Mouse (Mus musculus) CH12.LX (cell line): ENCODE measurements around the gene Cobl. TPM values are rescaled to one million over a fixed set of nuclear protein-coding genes. Genes with fewer than 3 reads are reported as not detected.

Experiments
- DNase-seq: peaks from one replicate; pipeline ENCODE4 v3.0.0-alpha.2; 2013; ENCODE audit errors: extremely low read depth
- H3K27ac ChIP-seq: 2 replicates; pipeline ENCODE4 v1.5.1; 2012; ENCODE audit warnings: low read depth, mild to moderate bottlenecking, control low read depth, moderate library complexity; ENCODE audit not compliant: insufficient read depth
- H3K27me3 ChIP-seq: replicated peaks from 2 replicates; pipeline ENCODE3; 2012; ENCODE audit warnings: inconsistent platforms
- H3K36me3 ChIP-seq, 2 experiments: replicated peaks in 1 of 2; 2 replicates each; pipeline versions ENCODE3 to v1.6.1; 2012; ENCODE audit warnings: inconsistent platforms in 1 of 2, low read length in 1 of 2, mild to moderate bottlenecking in 1 of 2, mixed read lengths in 1 of 2, moderate library complexity in 1 of 2; ENCODE audit not compliant: control insufficient read depth in 1 of 2, insufficient read depth in 1 of 2
- H3K4me1 ChIP-seq, 2 experiments: 2 replicates each; pipeline ENCODE4 v1.6.1; 2012; ENCODE audit warnings: inconsistent platforms in 1 of 2, moderate library complexity in 1 of 2; ENCODE audit not compliant: insufficient read depth in 2 of 2, control insufficient read depth in 1 of 2
- H3K4me2 ChIP-seq: 2 replicates; pipeline ENCODE4 v1.6.1; 2012; ENCODE audit warnings: low read depth, mild to moderate bottlenecking, control low read depth; ENCODE audit not compliant: poor library complexity, insufficient read depth, severe bottlenecking
- H3K4me3 ChIP-seq, 3 experiments: fragments of 150-350 bp in 1 of 3; sonication (generic) in 1 of 3; replicated peaks in 1 of 3; 2 replicates each; pipeline versions ENCODE3 to v1.5.1; 2011 to 2012; ENCODE audit warnings: low read depth in 2 of 3, low read length in 2 of 3, mild to moderate bottlenecking in 2 of 3, moderate library complexity in 2 of 3, control low read depth in 1 of 3, improper control_type of control experiment in 1 of 3, inconsistent platforms in 1 of 3, mixed read lengths in 1 of 3; ENCODE audit not compliant: poor library complexity in 1 of 3
- H3K79me2 ChIP-seq: replicated peaks from 2 replicates; pipeline ENCODE4 v1.6.1; 2012; ENCODE audit warnings: mild to moderate bottlenecking, moderate library complexity; ENCODE audit not compliant: control insufficient read depth, poor library complexity, insufficient read depth, severe bottlenecking; ENCODE audit errors: extremely low read depth
- H3K9ac ChIP-seq: 2 replicates; pipeline ENCODE4 v1.6.1; 2012; ENCODE audit warnings: low read depth, mild to moderate bottlenecking, control low read depth, moderate library complexity; ENCODE audit not compliant: insufficient read depth
- H3K9me3 ChIP-seq: replicated peaks from 2 replicates; pipeline ENCODE3; 2012; ENCODE audit warnings: low read length, inconsistent platforms, mixed read lengths
- BHLHE40 ChIP-seq: IDR thresholded peaks from 2 replicates; pipeline ENCODE4 v1.6.1; 2011; ENCODE audit warnings: mild to moderate bottlenecking, low read depth, low read length, improper control_type of control experiment
- CHD2 ChIP-seq: IDR thresholded peaks from 2 replicates; pipeline ENCODE4 v1.6.1; 2011; ENCODE audit warnings: low read length, improper control_type of control experiment
- CTCF ChIP-seq, 2 experiments: IDR thresholded peaks in 1 of 2; conservative IDR thresholded peaks in 1 of 2; 2 replicates each; pipeline ENCODE4 v1.5.1; 2011 to 2012; ENCODE audit warnings: low read depth in 2 of 2, low read length in 2 of 2, improper control_type of control experiment in 1 of 2, inconsistent platforms in 1 of 2, mild to moderate bottlenecking in 1 of 2, moderate library complexity in 1 of 2
- ELF1 ChIP-seq: IDR thresholded peaks from 2 replicates; pipeline ENCODE4 v1.6.1; 2014; ENCODE audit warnings: low read depth, mild to moderate bottlenecking, inconsistent platforms, low read length, improper control_type of control experiment
- EP300 ChIP-seq: IDR thresholded peaks from 2 replicates; pipeline ENCODE4 v1.6.1; 2011; ENCODE audit warnings: low read length, improper control_type of control experiment
- ETS1 ChIP-seq: conservative IDR thresholded peaks from 2 replicates; pipeline ENCODE4 v1.6.1; 2012; ENCODE audit warnings: low read depth, mild to moderate bottlenecking, inconsistent platforms, low read length, improper control_type of control experiment, moderate library complexity
- GABPA ChIP-seq: IDR thresholded peaks from 2 replicates; pipeline ENCODE4 v1.6.1; 2012; ENCODE audit warnings: low read depth, low read length, improper control_type of control experiment, inconsistent platforms; ENCODE audit not compliant: insufficient replicate concordance
- IRF4 ChIP-seq: IDR thresholded peaks from 2 replicates; pipeline ENCODE4 v1.6.1; 2014; ENCODE audit warnings: low read depth, mild to moderate bottlenecking, inconsistent platforms, low read length, improper control_type of control experiment
- JUN ChIP-seq: IDR thresholded peaks from 2 replicates; pipeline ENCODE4 v1.6.1; 2011; ENCODE audit warnings: low read depth, mild to moderate bottlenecking, low read length, improper control_type of control experiment, moderate library complexity; ENCODE audit not compliant: insufficient read depth
- MAFK ChIP-seq: IDR thresholded peaks from 2 replicates; pipeline ENCODE4 v1.6.1; 2011; ENCODE audit warnings: low read length, improper control_type of control experiment; ENCODE audit not compliant: insufficient replicate concordance
- MAX ChIP-seq: IDR thresholded peaks from 2 replicates; pipeline ENCODE4 v1.6.1; 2011; ENCODE audit warnings: low read length, improper control_type of control experiment
- MEF2A ChIP-seq: IDR thresholded peaks from 2 replicates; pipeline ENCODE4 v1.6.1; 2014; ENCODE audit warnings: low read depth, mild to moderate bottlenecking, inconsistent platforms, low read length, improper control_type of control experiment, borderline replicate concordance
- MXI1 ChIP-seq: IDR thresholded peaks from 2 replicates; pipeline ENCODE4 v1.6.1; 2011; ENCODE audit warnings: mild to moderate bottlenecking, low read depth, low read length, improper control_type of control experiment
- MYC ChIP-seq: IDR thresholded peaks from 2 replicates; pipeline ENCODE4 v1.6.1; 2011; ENCODE audit warnings: low read depth, mild to moderate bottlenecking, improper control_type of control experiment, low read length
- NELFE ChIP-seq: IDR thresholded peaks from 2 replicates; pipeline ENCODE4 v1.6.1; 2011; ENCODE audit warnings: low read depth, low read length, improper control_type of control experiment
- POLR2A ChIP-seq: IDR thresholded peaks from 2 replicates; pipeline ENCODE4 v1.6.1; 2011; ENCODE audit warnings: low read depth, mild to moderate bottlenecking, improper control_type of control experiment, low read length
- POLR2AphosphoS2 ChIP-seq: IDR thresholded peaks from 2 replicates; pipeline ENCODE4 v1.6.1; 2011; ENCODE audit warnings: low read depth, low read length, improper control_type of control experiment
- SMC3 ChIP-seq: IDR thresholded peaks from 2 replicates; pipeline ENCODE4 v1.6.1; 2011; ENCODE audit warnings: low read depth, low read length, improper control_type of control experiment
- TBP ChIP-seq: conservative IDR thresholded peaks from 2 replicates; pipeline ENCODE4 v1.6.1; 2011; ENCODE audit warnings: low read depth, low read length, improper control_type of control experiment
- TCF12 ChIP-seq: IDR thresholded peaks from 2 replicates; pipeline ENCODE4 v1.6.1; 2014; ENCODE audit warnings: low read depth, mild to moderate bottlenecking, inconsistent platforms, low read length, improper control_type of control experiment
- UBTF ChIP-seq: IDR thresholded peaks from 2 replicates; pipeline ENCODE4 v1.6.1; 2012; ENCODE audit warnings: low read depth, mild to moderate bottlenecking, inconsistent platforms, low read length, improper control_type of control experiment, moderate library complexity
- USF1 ChIP-seq: IDR thresholded peaks from 2 replicates; pipeline ENCODE4 v1.6.1; 2014; ENCODE audit warnings: low read depth, mild to moderate bottlenecking, inconsistent platforms, low read length, improper control_type of control experiment
- USF2 ChIP-seq: conservative IDR thresholded peaks from 2 replicates; pipeline ENCODE4 v1.6.1; 2011; ENCODE audit warnings: low read depth, low read length, improper control_type of control experiment
- ZC3H11A ChIP-seq: IDR thresholded peaks from 2 replicates; pipeline ENCODE4 v1.6.1; 2012; ENCODE audit warnings: low read depth, mild to moderate bottlenecking, inconsistent platforms, low read length, improper control_type of control experiment
- dilution Hi-C: fragments of 300-500 bp; cut with MboI; formaldehyde crosslinking; loops from 2 replicates; pipeline ENCODE4 v1.14.3; 2020; ENCODE audit warnings: low sequenced_read_pairs; ENCODE audit not compliant: extremely low pct_unique_long_range_greater_than_20kb, extremely low pct_ligation_motif_present
- in situ Hi-C: fragments of 300-500 bp; cut with MboI; formaldehyde crosslinking; loops from 3 replicates; pipeline ENCODE4 v1.14.3; 2019; ENCODE audit warnings: low sequenced_read_pairs, low pct_ligation_motif_present, low pct_unique_long_range_greater_than_20kb, mixed read lengths
- polyA plus RNA-seq: library from polyadenylated mRNA; unstranded; fragments of >175 nt; gene quantifications from 2 replicates; pipeline ENCODE4 v1.2.1, GENCODE M21; 2012; ENCODE audit warnings: low read depth; ENCODE audit not compliant: insufficient read length
- total RNA-seq, 2 experiments: library from RNA; depleted of rRNA; stranded (reverse); fragments of 300-350 nt in 1 of 2; fragments of >200 nt in 1 of 2; gene quantifications; 2 replicates each; pipeline ENCODE4 v1.2.3; 2012 to 2014

Cobl gene
- total and polyA plus RNA-seq, 3 experiments, result 0.06 to 0.13 TPM; not detected in 1

- Histone ChIP-seq H3K9ac (no peak overlapping the region), H3K36me3 (no peaks in the 10 kb centered on the region), H3K27me3 (no peaks in the 10 kb centered on the region), H3K4me2 (no peak overlapping the region), H3K27ac (no peak overlapping the region), H3K9me3 (no peaks in the 10 kb centered on the region), H3K4me3 (no peak overlapping the region), H3K79me2 (no peaks in the 10 kb centered on the region), H3K4me1 (no peaks in the 10 kb centered on the region)
- in situ Hi-C loops (loop anchor here (25.0 kb wide), 2 partner anchors 313 to 488 kb away; partner anchors contain the start of gene Fignl1), dilution Hi-C loops (no loop called here)
- no peak for TF ChIP-seq ZC3H11A
- TF ChIP-seq CHD2, result no peak
- no peak for TF ChIP-seq NELFE
- no peak for TF ChIP-seq TBP
- no peak for TF ChIP-seq JUN
- TF ChIP-seq MEF2A, result no peak
- TF ChIP-seq POLR2A, result no peak
- no peak for TF ChIP-seq UBTF
- no peak for DNase-seq
Measured at GRCm38 (mm10) chr11:12299701-12300446, 164.9 kb downstream of the Cobl start.

- 0 out of 2 replicates have a peak, but pooled peaks have one; percentile 1 for TF ChIP-seq MYC
- no peak for TF ChIP-seq POLR2AphosphoS2
- TF ChIP-seq, all 38 proteins: peak for 1
- H3K4me2 ChIP-seq, result no peak overlapping the region
- dilution Hi-C loops (no loop called here), in situ Hi-C loops (loop anchor here (25.0 kb wide), 2 partner anchors 304 to 479 kb away; partner anchors contain the start of gene Fignl1)
- no peaks in the 10 kb centered on the region for H3K9me3 ChIP-seq
- no peaks in the 10 kb centered on the region for H3K36me3 ChIP-seq
- DNase-seq, result no peak
- no peak overlapping the region for H3K27ac ChIP-seq
- no peak overlapping the region for H3K9ac ChIP-seq
- peaks cover 0 to 8% of the 10 kb centered on the region in 2 experiments; a peak in 2 of 4 replicates for H3K4me1 ChIP-seq
- no peak overlapping the region for H3K4me3 ChIP-seq
- H3K27me3 ChIP-seq, result no peaks in the 10 kb centered on the region
- no peaks in the 10 kb centered on the region for H3K79me2 ChIP-seq
Measured at GRCm38 (mm10) chr11:12291654-12291935, 173.2 kb downstream of the Cobl start.

- DNase-seq, result peak; percentile 77
- Histone ChIP-seq H3K27ac (no peak overlapping the region), H3K4me2 (no peak overlapping the region), H3K9me3 (no peaks in the 10 kb centered on the region), H3K4me1 (peaks cover 0 to 8% of the 10 kb centered on the region in 2 experiments; a peak in 2 of 4 replicates), H3K79me2 (no peaks in the 10 kb centered on the region), H3K4me3 (no peak overlapping the region), H3K9ac (no peak overlapping the region), H3K27me3 (no peaks in the 10 kb centered on the region), H3K36me3 (no peaks in the 10 kb centered on the region)
- dilution Hi-C loops, result no loop called here
- in situ Hi-C loops, result loop anchor here (25.0 kb wide), 2 partner anchors 304 to 479 kb away; partner anchors contain the start of gene Fignl1
- TF ChIP-seq BHLHE40, result no peak
- TF ChIP-seq NELFE, result no peak
- no peak for TF ChIP-seq CHD2
- TF ChIP-seq USF2, result no peak
- peak; percentile 88 to 95 for TF ChIP-seq CTCF (conservative IDR thresholded peaks at IDR 0.05 in 1 of 2, IDR thresholded peaks at IDR 0.05 in 1 of 2; ENCODE audit: low read depth in 2 of 2, low read length in 2 of 2)
- TF ChIP-seq TCF12, result no peak
- TF ChIP-seq GABPA, result no peak
- no peak for TF ChIP-seq MXI1
- no peak for TF ChIP-seq MAFK
- TF ChIP-seq MAX, result no peak
- TF ChIP-seq EP300, result no peak
- peak; percentile 83 for TF ChIP-seq SMC3
- no peak for TF ChIP-seq ELF1
- TF ChIP-seq ETS1, result no peak
- no peak for TF ChIP-seq POLR2AphosphoS2
- TF ChIP-seq USF1, result no peak
- peak; percentile 39; the same call in 1 of the 2 replicates for TF ChIP-seq IRF4
Measured at GRCm38 (mm10) chr11:12290911-12291653, 173.7 kb downstream of the Cobl start.
